Comparison of ENCODE assay signal across 8 mouse cellular contexts in the genomic region with DNA sequence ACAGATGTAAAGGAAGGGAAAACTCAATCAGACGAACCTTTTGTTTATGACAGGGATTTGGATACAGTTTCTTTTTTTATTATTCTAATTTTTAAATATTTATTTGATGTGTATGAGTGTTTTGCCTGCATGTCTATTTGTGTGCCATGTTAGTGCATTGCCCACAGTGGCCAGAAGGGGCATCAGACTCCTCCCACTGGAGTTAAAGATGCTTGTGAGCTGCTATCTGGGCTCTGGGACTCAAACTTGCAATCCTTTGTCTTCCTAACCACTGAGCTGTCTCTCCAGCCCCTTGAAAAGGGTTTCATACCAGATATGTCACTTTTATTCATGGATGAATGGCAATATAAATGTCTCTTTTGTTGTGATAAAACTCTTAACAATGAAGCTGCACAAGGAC.
DNase-seq lines count a peak whose midpoint lies in the region; ATAC-seq and TF ChIP-seq lines count a peak whose summit lies in the region.

No protein-coding gene starts in this region.

- ATAC-seq in lung, embryonic 14.5 days (ENCODE audit: insufficient read depth), result no peak
- ATAC-seq in neutrophil, adult 5-6 weeks (ENCODE audit: extremely low read depth, insufficient number of reproducible peaks, low FRiP score, poor library complexity, severe bottlenecking), result peak; percentile 60; the same call in 1 of the 2 replicates

- peaks cover 2% of the 10 kb centered on the region; the same call in 1 of the 2 replicates for H3K9me3 ChIP-seq in lung, embryonic 14.5 days (ENCODE audit: low read depth, low read length)
- no peaks in the 10 kb centered on the region for H3K9me3 ChIP-seq in embryonic facial prominence, embryonic 10.5 days

- no peaks in the 10 kb centered on the region for H3K36me3 ChIP-seq in lung, embryonic 14.5 days (ENCODE audit: insufficient read depth)
- H3K36me3 ChIP-seq in embryonic facial prominence, embryonic 10.5 days (replicated peaks), result 0 out of 2 replicates have a peak, but pooled peaks cover 2% of the 10 kb centered on the region

- H3K27me3 ChIP-seq in lung, embryonic 14.5 days (ENCODE audit: insufficient read depth, low read length), result no peaks in the 10 kb centered on the region
- no peaks in the 10 kb centered on the region for H3K27me3 ChIP-seq in embryonic facial prominence, embryonic 10.5 days (replicated peaks; ENCODE audit: low read depth, poor library complexity, severe bottlenecking)

- no peak overlapping the region for H3K9ac ChIP-seq in lung, embryonic 14.5 days

- no peak overlapping the region for H3K4me2 ChIP-seq in lung, embryonic 14.5 days

- peak; percentile 69 for TF ChIP-seq CTCF in lung, embryonic 14.5 days (IDR thresholded peaks at IDR 0.05; ENCODE audit: low read depth)

- no peak overlapping the region for H3K27ac ChIP-seq in lung, embryonic 14.5 days (ENCODE audit: low read depth)
- no peak overlapping the region for H3K27ac ChIP-seq in embryonic facial prominence, embryonic 10.5 days (replicated peaks)

- peak; percentile 36 for DNase-seq in adrenal gland, postnatal 10 days
- DNase-seq in adrenal gland, adult 8-10 months, result no peak
- peak; percentile 76 for DNase-seq in lung, embryonic 14.5 days
- DNase-seq in lung, adult 18-20 months, result no peak
- peak; percentile 29 for DNase-seq in embryonic facial prominence, embryonic 10.5 days (ENCODE audit: low spot score)
- no peak for DNase-seq in left cerebral cortex, adult 9 months (ENCODE audit: low spot score in 2 of 2)
- DNase-seq in right cerebral cortex, postnatal 14 days, result no peak

- no peak overlapping the region for H3K4me3 ChIP-seq in lung, embryonic 14.5 days (ENCODE audit: low read depth, low read length)
- no peak overlapping the region for H3K4me3 ChIP-seq in embryonic facial prominence, embryonic 10.5 days

- 37% methylated on average over 1 of the region's 1 CpGs for WGBS in lung, embryonic 14.5 days
- 57% methylated on average over 1 of the region's 1 CpGs for WGBS in embryonic facial prominence, embryonic 10.5 days

- H3K4me1 ChIP-seq in lung, embryonic 14.5 days (ENCODE audit: insufficient read depth), result no peaks in the 10 kb centered on the region
- peaks cover 5% of the 10 kb centered on the region; the same call in 1 of the 2 replicates for H3K4me1 ChIP-seq in embryonic facial prominence, embryonic 10.5 days

Comparison
In these comparisons a context has a peak if more than half of its experiments do, and no peak if none do; other contexts are left out.
1. DNase-seq: peak in adrenal gland, postnatal 10 days (single experiment), lung, embryonic 14.5 days (single experiment) and embryonic facial prominence, embryonic 10.5 days (single experiment); none in adrenal gland, adult 8-10 months (single experiment), lung, adult 18-20 months (0 of 2), left cerebral cortex, adult 9 months (0 of 2) and right cerebral cortex, postnatal 14 days (single experiment).